Mouse (Mus musculus): ENCODE measurements around the gene Supt6.

The Supt6 gene

GRCm38 (mm10) chr11:78247727-78248140 lies 1.9 kb upstream of the Supt6 start:
- peaks cover 4% of the 10 kb centered on the region for H3K36me3 ChIP-seq (ENCODE audit: control insufficient read depth, insufficient read depth, low read length, poor library complexity, severe bottlenecking)
- peak; percentile 51 for DNase-seq (ENCODE audit: low read depth, low spot score)
- H3K27me3 ChIP-seq (ENCODE audit: control insufficient read depth, insufficient read depth, low read length, poor library complexity, severe bottlenecking): no peaks in the 10 kb centered on the region

DNA sequence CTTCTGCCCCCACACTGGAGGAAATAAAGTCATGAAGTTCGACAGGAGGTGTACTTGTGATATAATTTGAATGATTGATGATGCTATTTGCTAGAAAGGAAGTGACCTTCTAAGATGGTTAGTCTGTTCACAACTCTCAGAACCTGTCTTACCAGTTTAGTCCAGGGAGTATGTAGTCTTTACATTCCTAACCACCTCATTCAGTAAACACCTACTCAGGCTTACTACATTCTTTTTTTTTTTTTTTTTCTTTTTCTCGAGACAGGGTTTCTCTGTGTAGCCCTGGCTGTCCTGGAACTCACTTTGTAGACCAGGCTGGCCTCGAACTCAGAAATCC lies 1.2 kb upstream of the Supt6 start:
- H3K27me3 ChIP-seq (ENCODE audit: control insufficient read depth, insufficient read depth, low read length, poor library complexity, severe bottlenecking): no peaks in the 10 kb centered on the region
- peak; percentile 19 for DNase-seq (ENCODE audit: low read depth, low spot score)
- peaks cover 2% of the 10 kb centered on the region for H3K36me3 ChIP-seq (ENCODE audit: control insufficient read depth, insufficient read depth, low read length, poor library complexity, severe bottlenecking)

- Histone ChIP-seq H3K27me3 (ENCODE audit: control insufficient read depth, insufficient read depth, low read length, poor library complexity, severe bottlenecking) (no peaks in the 10 kb centered on the region), H3K36me3 (ENCODE audit: control insufficient read depth, insufficient read depth, low read length, poor library complexity, severe bottlenecking) (no peaks in the 10 kb centered on the region; the same call in 1 of the 2 replicates)
- no peak for DNase-seq (ENCODE audit: low read depth, low spot score)
These were observed 678 bp upstream of the Supt6 start for GRCm38 (mm10) chr11:78246318-78247011.

GRCm38 (mm10) chr11:78245261-78245626 lies 543 bp downstream of the Supt6 start:
- DNase-seq (ENCODE audit: low read depth, low spot score): no peak
- H3K36me3 ChIP-seq (ENCODE audit: control insufficient read depth, insufficient read depth, low read length, poor library complexity, severe bottlenecking): no peaks in the 10 kb centered on the region; the same call in 1 of the 2 replicates
- H3K27me3 ChIP-seq (ENCODE audit: control insufficient read depth, insufficient read depth, low read length, poor library complexity, severe bottlenecking): no peaks in the 10 kb centered on the region

- Histone ChIP-seq H3K27me3 (ENCODE audit: control insufficient read depth, insufficient read depth, low read length, poor library complexity, severe bottlenecking) (no peaks in the 10 kb centered on the region), H3K36me3 (ENCODE audit: control insufficient read depth, insufficient read depth, low read length, poor library complexity, severe bottlenecking) (no peaks in the 10 kb centered on the region)
- DNase-seq (ENCODE audit: low read depth, low spot score): no peak
These were observed 5.5 kb downstream of the Supt6 start for GRCm38 (mm10) chr11:78240193-78240857.

DNA sequence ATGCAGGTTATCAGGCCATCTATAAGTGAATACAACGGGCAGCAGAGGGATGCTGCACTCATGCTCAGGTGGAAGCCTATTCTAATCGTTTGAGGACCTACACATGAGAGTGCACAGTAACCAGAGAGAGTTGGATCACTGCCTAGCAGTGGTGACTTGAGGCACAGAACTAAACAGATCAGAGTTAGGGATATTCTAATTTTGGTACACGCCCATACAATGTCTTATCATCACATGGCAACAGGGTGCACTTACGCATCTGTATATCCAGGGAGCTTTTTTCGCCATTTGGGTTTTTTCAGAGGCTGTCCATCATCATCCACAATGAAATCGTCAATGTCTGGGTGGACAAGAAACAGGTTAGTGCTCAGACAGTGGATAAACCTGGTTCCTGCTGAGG lies 14.3 kb downstream of the Supt6 start:
- no peaks in the 10 kb centered on the region for H3K27me3 ChIP-seq (ENCODE audit: control insufficient read depth, insufficient read depth, low read length, poor library complexity, severe bottlenecking)
- DNase-seq (ENCODE audit: low read depth, low spot score): no peak
- H3K36me3 ChIP-seq (ENCODE audit: control insufficient read depth, insufficient read depth, low read length, poor library complexity, severe bottlenecking): peaks cover 17% of the 10 kb centered on the region

DNA sequence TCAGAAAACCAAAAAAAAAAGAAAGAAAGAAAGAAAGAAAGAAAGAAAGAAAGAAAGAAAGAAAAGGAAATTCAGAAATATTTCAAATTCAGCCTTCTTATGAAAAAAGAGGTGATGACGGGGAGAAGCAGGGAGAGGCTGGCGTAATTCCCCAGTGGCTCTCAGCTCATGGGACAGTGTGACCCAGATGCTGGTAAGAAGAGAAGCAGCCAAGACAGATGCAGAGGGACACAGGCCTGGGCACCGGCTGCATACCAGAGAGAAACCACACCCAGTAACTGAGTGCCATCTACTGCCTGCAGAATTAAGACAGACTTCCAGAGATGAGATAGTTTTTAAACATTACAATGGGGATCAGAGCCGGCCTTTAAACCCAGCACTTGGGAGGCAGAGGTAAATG lies 22.2 kb downstream of the Supt6 start:
- DNase-seq (ENCODE audit: low read depth, low spot score): no peak
- H3K36me3 ChIP-seq (ENCODE audit: control insufficient read depth, insufficient read depth, low read length, poor library complexity, severe bottlenecking): peaks cover 29% of the 10 kb centered on the region
- no peaks in the 10 kb centered on the region for H3K27me3 ChIP-seq (ENCODE audit: control insufficient read depth, insufficient read depth, low read length, poor library complexity, severe bottlenecking)

DNA sequence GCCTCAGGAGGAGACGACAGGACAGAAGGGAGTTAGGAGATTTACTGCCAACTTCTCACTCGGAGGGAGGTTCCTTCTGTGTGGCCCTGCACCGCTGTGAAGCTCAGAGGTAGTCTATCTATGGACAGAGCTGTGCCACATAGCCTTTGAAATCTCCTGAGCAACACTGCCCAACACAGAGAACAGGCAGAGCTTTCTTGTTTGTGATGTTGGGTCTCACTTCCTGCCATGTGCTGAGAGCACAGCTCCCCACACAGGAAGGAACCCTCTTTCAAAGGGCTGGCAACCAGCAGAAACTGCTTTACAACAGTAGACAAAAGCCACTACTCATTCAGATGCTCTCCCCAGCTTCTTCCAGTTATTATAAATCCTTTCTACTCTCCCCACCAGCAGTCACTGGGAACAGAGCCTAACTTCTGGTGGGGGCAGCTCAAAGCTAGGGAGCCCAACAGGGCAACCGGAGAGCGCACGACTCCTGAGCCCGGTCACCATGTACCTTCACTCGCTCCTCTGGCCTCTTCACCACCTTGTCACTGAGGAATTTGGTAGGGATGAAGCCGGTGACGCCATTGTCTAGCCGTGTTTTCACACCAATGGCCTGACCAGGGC lies 30.0 kb downstream of the Supt6 start:
- peaks cover 9% of the 10 kb centered on the region for H3K36me3 ChIP-seq (ENCODE audit: control insufficient read depth, insufficient read depth, low read length, poor library complexity, severe bottlenecking)
- no peaks in the 10 kb centered on the region for H3K27me3 ChIP-seq (ENCODE audit: control insufficient read depth, insufficient read depth, low read length, poor library complexity, severe bottlenecking)
- DNase-seq (ENCODE audit: low read depth, low spot score): no peak

DNA sequence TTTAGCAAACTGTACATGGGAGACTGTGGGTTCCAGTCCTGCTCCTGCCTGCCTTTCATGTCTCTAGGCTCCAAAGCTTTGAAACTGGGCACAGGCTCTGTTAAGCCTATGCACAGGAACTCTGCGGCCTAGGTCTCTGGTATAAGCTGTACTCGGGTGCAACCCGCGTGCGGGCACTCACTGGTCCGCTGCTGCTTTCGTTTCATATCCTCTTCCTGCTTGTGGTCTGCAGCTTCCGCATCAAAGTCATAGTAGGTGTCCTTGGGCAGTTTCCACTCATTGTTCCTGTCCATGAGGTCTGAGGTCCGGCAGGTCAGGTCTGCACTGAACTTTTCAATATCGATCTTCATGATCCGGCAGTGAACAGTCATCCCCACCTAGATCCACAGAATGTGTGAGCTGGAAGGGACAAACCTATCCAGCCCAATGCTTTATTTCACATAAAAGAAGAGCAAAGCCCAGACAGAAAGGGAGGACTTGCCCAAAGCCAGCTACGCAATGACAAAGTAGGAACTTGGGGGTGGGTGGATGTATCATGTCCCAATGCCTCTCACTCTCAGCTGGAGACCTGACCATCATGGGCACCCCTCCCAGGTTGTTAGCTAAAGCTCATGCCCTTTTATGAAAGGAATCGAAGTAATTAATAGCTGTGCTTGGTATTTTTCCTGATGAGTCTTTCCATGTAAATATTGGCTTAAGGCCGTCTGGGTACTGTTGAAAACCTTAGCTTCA lies 32.5 kb downstream of the Supt6 start:
- Histone ChIP-seq H3K36me3 (ENCODE audit: control insufficient read depth, insufficient read depth, low read length, poor library complexity, severe bottlenecking) (peaks cover 17% of the 10 kb centered on the region), H3K27me3 (ENCODE audit: control insufficient read depth, insufficient read depth, low read length, poor library complexity, severe bottlenecking) (no peaks in the 10 kb centered on the region)
- DNase-seq (ENCODE audit: low read depth, low spot score): peak; percentile 65

DNA sequence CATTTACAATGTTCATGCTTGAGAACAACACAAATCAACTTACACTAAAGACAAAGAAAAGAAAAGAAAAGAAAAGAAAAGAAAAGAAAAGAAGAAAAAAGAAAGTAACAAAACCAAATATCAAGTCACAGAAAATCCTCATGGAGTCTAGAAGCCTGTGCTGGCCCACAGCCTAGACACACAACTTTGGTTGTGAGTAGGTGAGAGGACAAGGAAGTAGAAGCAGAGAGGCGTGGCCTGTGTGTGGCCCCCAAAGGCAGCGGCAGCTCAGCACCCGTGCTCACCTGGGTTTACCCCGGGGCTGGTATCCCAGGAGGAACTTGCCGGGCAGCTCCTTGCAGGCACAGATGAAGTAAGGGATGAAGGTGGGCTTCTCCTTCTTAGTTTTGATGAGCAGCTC lies 34.3 kb downstream of the Supt6 start:
- H3K36me3 ChIP-seq (ENCODE audit: control insufficient read depth, insufficient read depth, low read length, poor library complexity, severe bottlenecking): peaks cover 19% of the 10 kb centered on the region
- H3K27me3 ChIP-seq (ENCODE audit: control insufficient read depth, insufficient read depth, low read length, poor library complexity, severe bottlenecking): no peaks in the 10 kb centered on the region
- DNase-seq (ENCODE audit: low read depth, low spot score): no peak

GRCm38 (mm10) chr11:78210615-78211014 lies 35.2 kb downstream of the Supt6 start:
- H3K27me3 ChIP-seq (ENCODE audit: control insufficient read depth, insufficient read depth, low read length, poor library complexity, severe bottlenecking): no peaks in the 10 kb centered on the region
- DNase-seq (ENCODE audit: low read depth, low spot score): no peak
- H3K36me3 ChIP-seq (ENCODE audit: control insufficient read depth, insufficient read depth, low read length, poor library complexity, severe bottlenecking): peaks cover 18% of the 10 kb centered on the region

GRCm38 (mm10) chr11:78209886-78210285 lies 35.9 kb downstream of the Supt6 start:
- Histone ChIP-seq H3K36me3 (ENCODE audit: control insufficient read depth, insufficient read depth, low read length, poor library complexity, severe bottlenecking) (peaks cover 15% of the 10 kb centered on the region), H3K27me3 (ENCODE audit: control insufficient read depth, insufficient read depth, low read length, poor library complexity, severe bottlenecking) (no peaks in the 10 kb centered on the region)
- DNase-seq (ENCODE audit: low read depth, low spot score): no peak

- DNase-seq (ENCODE audit: low read depth, low spot score): no peak
- no peaks in the 10 kb centered on the region for H3K27me3 ChIP-seq (ENCODE audit: control insufficient read depth, insufficient read depth, low read length, poor library complexity, severe bottlenecking)
- H3K36me3 ChIP-seq (ENCODE audit: control insufficient read depth, insufficient read depth, low read length, poor library complexity, severe bottlenecking): peaks cover 18% of the 10 kb centered on the region
These were observed 38.6 kb downstream of the Supt6 start for GRCm38 (mm10) chr11:78207190-78207589.

GRCm38 (mm10) chr11:78205361-78206206 lies 40.2 kb downstream of the Supt6 start:
- Histone ChIP-seq H3K27me3 (ENCODE audit: control insufficient read depth, insufficient read depth, low read length, poor library complexity, severe bottlenecking) (no peaks in the 10 kb centered on the region), H3K36me3 (ENCODE audit: control insufficient read depth, insufficient read depth, low read length, poor library complexity, severe bottlenecking) (peaks cover 18% of the 10 kb centered on the region)
- no peak for DNase-seq (ENCODE audit: low read depth, low spot score)

Measured in splenic B cell, adult 2 months (primary cell).